Mouse (Mus musculus): ENCODE results near the gene Heatr4.

Gene Heatr4

DNA sequence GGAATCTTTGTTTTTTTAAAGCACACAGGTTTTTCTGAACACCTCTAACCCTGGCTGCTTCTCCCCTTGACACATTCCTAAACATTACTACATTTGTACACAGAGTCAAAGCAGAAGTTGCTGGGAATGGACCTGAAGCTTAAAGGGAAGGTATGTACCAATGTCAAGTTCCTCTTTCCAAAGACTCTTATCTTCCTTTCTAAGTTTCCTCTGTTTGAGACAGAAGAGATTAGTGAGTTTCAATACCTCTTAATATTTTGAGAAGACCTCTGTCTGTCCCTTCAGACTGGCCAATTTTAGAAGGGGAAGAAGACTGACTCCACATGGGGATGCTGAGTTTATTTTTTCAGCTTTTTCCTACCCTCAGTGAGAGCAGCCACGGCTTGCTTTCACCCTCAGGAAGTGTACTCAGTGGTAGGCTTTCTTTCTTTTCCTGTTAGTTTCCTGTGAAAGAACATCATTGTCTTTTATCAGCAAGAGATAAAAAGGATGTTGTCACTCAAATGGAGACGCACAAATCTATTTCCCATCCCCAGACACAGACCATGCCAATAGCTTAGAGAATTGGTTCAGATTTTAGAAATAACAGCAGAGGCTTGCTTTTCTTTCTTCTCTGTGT lies 55.4 kb downstream of the Heatr4 start:
- peaks cover 15% of the 10 kb centered on the region for H3K4me1 ChIP-seq (replicated peaks; ENCODE audit: low read depth, low read length)
- no peak overlapping the region for H3K4me3 ChIP-seq (replicated peaks; ENCODE audit: low read length)
- H3K27me3 ChIP-seq (ENCODE audit: insufficient read depth, low read length), result peaks cover 15% of the 10 kb centered on the region
- H3K9me3 ChIP-seq (ENCODE audit: low read length), result no peaks in the 10 kb centered on the region
- H3K36me3 ChIP-seq (ENCODE audit: insufficient read depth, low read length), result no peaks in the 10 kb centered on the region
- TF ChIP-seq CTCF (conservative IDR thresholded peaks at IDR 0.05; ENCODE audit: low read length) (no peak), NANOG (IDR thresholded peaks at IDR 0.05; ENCODE audit: borderline replicate concordance, low read length) (no peak)

GRCm38 (mm10) chr12:83927747-83928146 lies 56.9 kb downstream of the Heatr4 start:
- peaks cover 8% of the 10 kb centered on the region for H3K27me3 ChIP-seq (ENCODE audit: insufficient read depth, low read length)
- H3K4me3 ChIP-seq (replicated peaks; ENCODE audit: low read length), result no peak overlapping the region
- H3K4me1 ChIP-seq (replicated peaks; ENCODE audit: low read depth, low read length), result peaks cover 23% of the 10 kb centered on the region
- TF ChIP-seq NANOG (IDR thresholded peaks at IDR 0.05; ENCODE audit: borderline replicate concordance, low read length) (no peak), POU5F1 (IDR thresholded peaks at IDR 0.05; ENCODE audit: borderline replicate concordance, low read length) (no peak), CTCF (conservative IDR thresholded peaks at IDR 0.05; ENCODE audit: low read length) (no peak)
- H3K36me3 ChIP-seq (ENCODE audit: insufficient read depth, low read length), result no peaks in the 10 kb centered on the region
- H3K9me3 ChIP-seq (ENCODE audit: low read length), result no peaks in the 10 kb centered on the region

- TF ChIP-seq POU5F1 (IDR thresholded peaks at IDR 0.05; ENCODE audit: borderline replicate concordance, low read length) (no peak), CTCF (conservative IDR thresholded peaks at IDR 0.05; ENCODE audit: low read length) (no peak), NANOG (IDR thresholded peaks at IDR 0.05; ENCODE audit: borderline replicate concordance, low read length) (no peak)
- Histone ChIP-seq H3K4me3 (replicated peaks; ENCODE audit: low read length) (no peak overlapping the region), H3K27me3 (ENCODE audit: insufficient read depth, low read length) (no peaks in the 10 kb centered on the region), H3K9me3 (ENCODE audit: low read length) (no peaks in the 10 kb centered on the region), H3K4me1 (replicated peaks; ENCODE audit: low read depth, low read length) (peaks cover 26% of the 10 kb centered on the region), H3K36me3 (ENCODE audit: insufficient read depth, low read length) (no peaks in the 10 kb centered on the region)
Observed at GRCm38 (mm10) chr12:83926061-83926460, 58.6 kb downstream of the Heatr4 start.

DNA sequence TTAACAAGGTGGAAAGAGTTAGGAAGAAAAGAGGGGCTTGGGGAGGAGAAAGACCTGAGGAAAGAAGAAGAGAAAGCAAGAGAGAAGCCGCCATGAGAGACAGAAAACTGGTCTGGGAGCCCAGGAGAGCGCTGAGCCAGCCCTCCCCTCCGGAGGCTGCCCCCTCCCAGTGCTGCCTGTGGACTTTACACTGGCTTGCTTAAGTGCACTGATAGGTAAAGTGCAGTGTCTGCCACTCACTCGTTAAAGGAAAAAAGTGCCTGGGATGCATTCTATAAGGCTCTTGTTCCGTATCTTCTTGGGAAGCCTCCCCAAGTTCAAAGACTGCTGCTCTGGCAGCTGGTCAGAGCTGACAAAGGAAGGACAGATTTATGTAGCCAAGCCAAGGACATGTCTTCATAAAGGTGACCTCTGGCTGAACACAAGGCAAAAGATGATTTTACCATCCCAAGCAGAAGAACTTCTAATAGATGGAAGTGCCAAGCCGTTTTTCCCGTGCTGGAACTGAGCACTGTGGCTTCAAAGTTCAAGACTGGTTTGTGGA lies 59.4 kb downstream of the Heatr4 start:
- no peaks in the 10 kb centered on the region for H3K9me3 ChIP-seq (ENCODE audit: low read length)
- TF ChIP-seq POU5F1 (IDR thresholded peaks at IDR 0.05; ENCODE audit: borderline replicate concordance, low read length) (no peak), NANOG (IDR thresholded peaks at IDR 0.05; ENCODE audit: borderline replicate concordance, low read length) (no peak), CTCF (conservative IDR thresholded peaks at IDR 0.05; ENCODE audit: low read length) (no peak)
- H3K4me1 ChIP-seq (replicated peaks; ENCODE audit: low read depth, low read length), result peaks cover 33% of the 10 kb centered on the region
- no peaks in the 10 kb centered on the region for H3K27me3 ChIP-seq (ENCODE audit: insufficient read depth, low read length)
- peak overlapping the region; percentile 27; the same call in 1 of the 2 replicates for H3K4me3 ChIP-seq (replicated peaks; ENCODE audit: low read length)
- H3K36me3 ChIP-seq (ENCODE audit: insufficient read depth, low read length), result no peaks in the 10 kb centered on the region

DNA sequence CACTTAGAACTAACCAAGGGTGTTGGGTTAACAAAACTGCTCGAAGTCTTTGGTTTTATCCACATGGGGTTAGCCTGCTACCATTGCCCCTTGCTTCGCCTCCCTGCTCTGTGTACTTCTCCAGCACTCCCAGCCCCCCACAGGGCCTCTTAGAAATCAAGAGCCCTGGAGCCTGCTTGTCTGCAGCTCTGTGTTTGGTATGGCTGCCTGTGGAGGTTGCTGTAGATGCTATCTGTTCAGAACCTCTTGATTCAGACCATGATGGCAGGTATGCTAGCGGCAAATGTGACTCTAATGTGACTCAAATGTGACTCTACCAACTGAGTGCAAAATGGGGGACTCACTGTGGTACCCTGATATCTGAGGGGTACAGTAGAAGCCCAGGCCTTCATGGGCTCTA lies 60.3 kb downstream of the Heatr4 start:
- no peak overlapping the region for H3K4me3 ChIP-seq (replicated peaks; ENCODE audit: low read length)
- H3K36me3 ChIP-seq (ENCODE audit: insufficient read depth, low read length), result no peaks in the 10 kb centered on the region
- H3K9me3 ChIP-seq (ENCODE audit: low read length), result no peaks in the 10 kb centered on the region
- TF ChIP-seq NANOG (IDR thresholded peaks at IDR 0.05; ENCODE audit: borderline replicate concordance, low read length), result no peak
- no peak for TF ChIP-seq POU5F1 (IDR thresholded peaks at IDR 0.05; ENCODE audit: borderline replicate concordance, low read length)
- TF ChIP-seq CTCF (conservative IDR thresholded peaks at IDR 0.05; ENCODE audit: low read length), result no peak
- no peaks in the 10 kb centered on the region for H3K27me3 ChIP-seq (ENCODE audit: insufficient read depth, low read length)
- peaks cover 35% of the 10 kb centered on the region for H3K4me1 ChIP-seq (replicated peaks; ENCODE audit: low read depth, low read length)

DNA sequence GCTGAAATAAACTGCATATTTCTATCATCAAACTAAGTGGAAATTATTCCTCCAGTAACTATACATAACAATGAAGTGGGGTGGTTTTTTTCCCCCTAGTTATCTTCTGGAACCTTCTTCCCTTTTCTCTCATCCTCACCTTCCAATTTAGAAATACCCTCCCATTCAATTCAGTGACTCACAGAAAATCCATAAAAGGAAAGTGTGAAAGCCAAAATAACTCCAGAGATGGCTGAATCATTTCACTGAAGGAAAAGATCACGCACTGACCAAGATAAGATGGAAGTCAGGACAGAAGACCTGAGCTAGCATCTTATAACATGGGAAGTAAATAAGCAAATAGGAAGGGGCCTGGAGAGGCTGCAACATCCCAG lies 61.2 kb downstream of the Heatr4 start:
- peaks cover 30% of the 10 kb centered on the region for H3K4me1 ChIP-seq (replicated peaks; ENCODE audit: low read depth, low read length)
- no peaks in the 10 kb centered on the region for H3K27me3 ChIP-seq (ENCODE audit: insufficient read depth, low read length)
- no peaks in the 10 kb centered on the region for H3K36me3 ChIP-seq (ENCODE audit: insufficient read depth, low read length)
- no peaks in the 10 kb centered on the region for H3K9me3 ChIP-seq (ENCODE audit: low read length)
- no peak for TF ChIP-seq POU5F1 (IDR thresholded peaks at IDR 0.05; ENCODE audit: borderline replicate concordance, low read length)
- no peak for TF ChIP-seq NANOG (IDR thresholded peaks at IDR 0.05; ENCODE audit: borderline replicate concordance, low read length)
- no peak for TF ChIP-seq CTCF (conservative IDR thresholded peaks at IDR 0.05; ENCODE audit: low read length)
- H3K4me3 ChIP-seq (replicated peaks; ENCODE audit: low read length), result no peak overlapping the region

DNA sequence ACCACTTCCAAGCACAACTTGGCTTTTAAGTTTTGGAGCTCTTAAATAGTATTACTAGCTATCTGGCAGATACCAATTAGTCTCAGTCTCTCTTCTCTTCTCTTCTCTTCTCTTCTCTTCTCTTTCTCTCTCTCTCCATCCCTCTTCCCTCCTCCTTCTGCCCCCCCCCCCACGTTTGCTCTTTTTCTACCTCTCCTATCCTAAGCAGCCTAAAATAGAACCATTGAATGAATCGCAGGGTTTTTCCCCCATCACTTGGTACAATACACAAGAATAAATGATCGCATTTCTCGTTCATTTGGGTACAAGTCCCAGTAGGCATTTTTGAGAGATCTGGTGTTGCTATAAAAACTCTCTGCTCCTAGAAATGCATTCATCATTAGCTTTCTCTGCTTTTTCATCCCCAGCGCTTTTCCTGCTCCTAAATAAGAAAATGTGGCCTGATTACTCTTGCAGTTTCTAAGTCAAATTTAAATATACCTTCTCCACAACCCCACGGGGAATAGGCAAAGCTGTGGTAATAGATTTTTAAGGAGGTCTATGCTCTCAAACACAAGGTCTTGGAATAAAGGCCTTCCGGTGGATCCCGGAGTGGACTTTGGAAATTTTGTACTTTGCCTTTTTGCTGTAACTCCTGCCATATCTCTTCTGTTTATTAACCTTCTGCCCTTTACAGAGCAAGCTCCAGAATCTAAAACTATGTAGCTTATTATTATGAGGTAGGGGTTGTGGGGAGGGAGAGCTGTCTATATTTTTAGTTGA lies 61.7 kb downstream of the Heatr4 start:
- Histone ChIP-seq H3K9me3 (ENCODE audit: low read length) (no peaks in the 10 kb centered on the region), H3K36me3 (ENCODE audit: insufficient read depth, low read length) (no peaks in the 10 kb centered on the region), H3K4me3 (replicated peaks; ENCODE audit: low read length) (peak overlapping the region; percentile 98), H3K4me1 (replicated peaks; ENCODE audit: low read depth, low read length) (peaks cover 30% of the 10 kb centered on the region), H3K27me3 (ENCODE audit: insufficient read depth, low read length) (no peaks in the 10 kb centered on the region)
- no peak for TF ChIP-seq POU5F1 (IDR thresholded peaks at IDR 0.05; ENCODE audit: borderline replicate concordance, low read length)
- no peak for TF ChIP-seq CTCF (conservative IDR thresholded peaks at IDR 0.05; ENCODE audit: low read length)
- no peak for TF ChIP-seq NANOG (IDR thresholded peaks at IDR 0.05; ENCODE audit: borderline replicate concordance, low read length)

- H3K4me3 ChIP-seq (replicated peaks; ENCODE audit: low read length), result peak within 1 kb of the TSS; percentile 98
- peaks cover 1% of the 10 kb centered on the region; the same call in 1 of the 2 replicates for H3K36me3 ChIP-seq (ENCODE audit: insufficient read depth, low read length)
- no peaks in the 10 kb centered on the region for H3K9me3 ChIP-seq (ENCODE audit: low read length)
- TF ChIP-seq POU5F1 (IDR thresholded peaks at IDR 0.05; ENCODE audit: borderline replicate concordance, low read length) (no peak), CTCF (conservative IDR thresholded peaks at IDR 0.05; ENCODE audit: low read length) (no peak), NANOG (IDR thresholded peaks at IDR 0.05; ENCODE audit: borderline replicate concordance, low read length) (no peak)
- no peaks in the 10 kb centered on the region for H3K27me3 ChIP-seq (ENCODE audit: insufficient read depth, low read length)
- H3K4me1 ChIP-seq (replicated peaks; ENCODE audit: low read depth, low read length), result peaks cover 30% of the 10 kb centered on the region
Observed at GRCm38 (mm10) chr12:83921535-83922381, 62.9 kb downstream of the Heatr4 start, which contains the start of gene Numb. Gene Numb (minus strand): TSS chr12:83921934.

Data from E14TG2a.4 (cell line).